Mouse (Mus musculus): ENCODE results near the gene Gstt3. TPM values are rescaled to one million over a fixed set of nuclear protein-coding genes. Genes with fewer than 3 reads are reported as not detected.

Gene Gstt3
- polyA plus RNA-seq, 1 experiment, result not detected

GRCm38 (mm10) chr10:75744017-75744416 is 37.2 kb downstream of the Gstt3 start:
- Histone ChIP-seq H3K27ac (ENCODE audit: insufficient read depth, low read depth, low read length) (no peak overlapping the region), H3K4me1 (ENCODE audit: control insufficient read depth, insufficient read depth, low read length) (no peaks in the 10 kb centered on the region), H3K4me3 (ENCODE audit: insufficient read depth, low read depth, low read length) (no peak overlapping the region)
- WGBS, result 39% methylated on average over 3 of the region's 3 CpGs
- no peak for TF ChIP-seq POLR2A (IDR thresholded peaks at IDR 0.05; ENCODE audit: insufficient read depth, low read depth, low read length)
- TF ChIP-seq CTCF (IDR thresholded peaks at IDR 0.05; ENCODE audit: insufficient read depth, low read depth, low read length), result 0 out of 2 replicates have a peak, but pooled peaks have one; percentile 31

GRCm38 (mm10) chr10:75743369-75743768 is 37.8 kb downstream of the Gstt3 start:
- Histone ChIP-seq H3K4me1 (ENCODE audit: control insufficient read depth, insufficient read depth, low read length) (no peaks in the 10 kb centered on the region), H3K4me3 (ENCODE audit: insufficient read depth, low read depth, low read length) (no peak overlapping the region), H3K27ac (ENCODE audit: insufficient read depth, low read depth, low read length) (no peak overlapping the region)
- no peak for TF ChIP-seq POLR2A (IDR thresholded peaks at IDR 0.05; ENCODE audit: insufficient read depth, low read depth, low read length)
- no peak for TF ChIP-seq CTCF (IDR thresholded peaks at IDR 0.05; ENCODE audit: insufficient read depth, low read depth, low read length)
- 84% methylated on average over 12 of the region's 12 CpGs for WGBS

- H3K4me3 ChIP-seq (ENCODE audit: insufficient read depth, low read depth, low read length), result no peak overlapping the region
- 88% methylated on average over 3 of the region's 3 CpGs for WGBS
Observed at GRCm38 (mm10) chr10:75740866-75741265, 40.3 kb downstream of the Gstt3 start.

GRCm38 (mm10) chr10:75725449-75725848 is 55.8 kb downstream of the Gstt3 start:
- WGBS, result 96% methylated on average over 7 of the region's 7 CpGs
- Histone ChIP-seq H3K27ac (ENCODE audit: insufficient read depth, low read depth, low read length) (no peak overlapping the region), H3K4me3 (ENCODE audit: insufficient read depth, low read depth, low read length) (no peak overlapping the region), H3K4me1 (ENCODE audit: control insufficient read depth, insufficient read depth, low read length) (no peaks in the 10 kb centered on the region)
- no peak for TF ChIP-seq CTCF (IDR thresholded peaks at IDR 0.05; ENCODE audit: insufficient read depth, low read depth, low read length)
- TF ChIP-seq POLR2A (IDR thresholded peaks at IDR 0.05; ENCODE audit: insufficient read depth, low read depth, low read length), result no peak

More at GRCm38 (mm10) chr10:75740866-75741265, 40.3 kb downstream of the Gstt3 start:
- no peak overlapping the region for H3K27ac ChIP-seq (ENCODE audit: insufficient read depth, low read depth, low read length)
- TF ChIP-seq POLR2A (IDR thresholded peaks at IDR 0.05; ENCODE audit: insufficient read depth, low read depth, low read length), result no peak
- TF ChIP-seq CTCF (IDR thresholded peaks at IDR 0.05; ENCODE audit: insufficient read depth, low read depth, low read length), result no peak
- H3K4me1 ChIP-seq (ENCODE audit: control insufficient read depth, insufficient read depth, low read length), result peaks cover 2% of the 10 kb centered on the region; the same call in 1 of the 2 replicates

Other genes starting within 250 kb of the Gstt3 start
- gene Lrrc75b, start 221.1 kb downstream of the Gstt3 start, polyA plus RNA-seq (2012; ENCODE audit: insufficient read depth, insufficient read length, low replicate concordance, missing spikeins), result not detected in 2 replicates
- gene Ggt1, start 219.8 kb downstream of the Gstt3 start, polyA plus RNA-seq (2012; ENCODE audit: insufficient read depth, insufficient read length, low replicate concordance, missing spikeins), result not detected in 2 replicates
- gene Ggt5, start 192.1 kb downstream of the Gstt3 start, polyA plus RNA-seq (2012; ENCODE audit: insufficient read depth, insufficient read length, low replicate concordance, missing spikeins), result not detected in 2 replicates
- not detected in 2 replicates for gene Susd2, start 137.4 kb downstream of the Gstt3 start, polyA plus RNA-seq (2012; ENCODE audit: insufficient read depth, insufficient read length, low replicate concordance, missing spikeins)
- gene Cabin1, start 17.1 kb downstream of the Gstt3 start, polyA plus RNA-seq (2012; ENCODE audit: insufficient read depth, insufficient read length, low replicate concordance, missing spikeins), result not detected in 2 replicates
- not detected in 2 replicates for gene Ddt, start 8.0 kb downstream of the Gstt3 start, polyA plus RNA-seq (2012; ENCODE audit: insufficient read depth, insufficient read length, low replicate concordance, missing spikeins)
- gene Gm20441, start 460 bp downstream of the Gstt3 start, polyA plus RNA-seq (2012; ENCODE audit: insufficient read depth, insufficient read length, low replicate concordance, missing spikeins), result not detected in 2 replicates
- gene Gstt1, start 17.2 kb upstream of the Gstt3 start, polyA plus RNA-seq (2012; ENCODE audit: insufficient read depth, insufficient read length, low replicate concordance, missing spikeins), result not detected in 2 replicates
- gene Gstt4, start 41.1 kb upstream of the Gstt3 start, polyA plus RNA-seq (2012; ENCODE audit: insufficient read depth, insufficient read length, low replicate concordance, missing spikeins), result not detected in 2 replicates
- not detected in 2 replicates for gene Gstt2, start 56.0 kb upstream of the Gstt3 start, polyA plus RNA-seq (2012; ENCODE audit: insufficient read depth, insufficient read length, low replicate concordance, missing spikeins)
- gene Mif, start 78.8 kb upstream of the Gstt3 start, polyA plus RNA-seq (2012; ENCODE audit: insufficient read depth, insufficient read length, low replicate concordance, missing spikeins), result not detected in 2 replicates
- not detected in 2 replicates for gene Derl3, start 112.0 kb upstream of the Gstt3 start, polyA plus RNA-seq (2012; ENCODE audit: insufficient read depth, insufficient read length, low replicate concordance, missing spikeins)
- gene Smarcb1, start 140.2 kb upstream of the Gstt3 start, polyA plus RNA-seq (2012; ENCODE audit: insufficient read depth, insufficient read length, low replicate concordance, missing spikeins), result not detected in 2 replicates
- gene Chchd10, start 151.7 kb upstream of the Gstt3 start, polyA plus RNA-seq (2012; ENCODE audit: insufficient read depth, insufficient read length, low replicate concordance, missing spikeins), result not detected in 2 replicates
- gene Mmp11, start 155.1 kb upstream of the Gstt3 start, polyA plus RNA-seq (2012; ENCODE audit: insufficient read depth, insufficient read length, low replicate concordance, missing spikeins), result not detected in 2 replicates
- not detected in 2 replicates for gene Gm867, start 159.3 kb upstream of the Gstt3 start, polyA plus RNA-seq (2012; ENCODE audit: insufficient read depth, insufficient read length, low replicate concordance, missing spikeins)
- not detected in 2 replicates for gene Vpreb3, start 161.6 kb upstream of the Gstt3 start, polyA plus RNA-seq (2012; ENCODE audit: insufficient read depth, insufficient read length, low replicate concordance, missing spikeins)
- not detected in 2 replicates for gene Gm5134, start 173.1 kb upstream of the Gstt3 start, polyA plus RNA-seq (2012; ENCODE audit: insufficient read depth, insufficient read length, low replicate concordance, missing spikeins)

Measured in olfactory bulb, adult 2 months (tissue).